Mouse (Mus musculus) Patski (cell line): ENCODE measurements around the gene Lefty1. TPM values are rescaled to one million over a fixed set of nuclear protein-coding genes. Genes with fewer than 3 reads are reported as not detected.

Source experiments
- ATAC-seq: fragments of 100-300 bp; one replicate; pipeline ENCODE4 v1.8.0; 2021
- CTCF ChIA-PET: fragments of 350-600 bp; sonication (Branson Sonifier 250); formaldehyde crosslinking; loops from one replicate; lab custom pipeline; 2022; ENCODE audit warnings: inconsistent platforms; lab: Charles Lee
- POLR2A ChIA-PET: fragments of 350-600 bp; sonication (Branson Sonifier 250); formaldehyde crosslinking; loops from one replicate; lab custom pipeline; 2022; ENCODE audit warnings: antibody characterized with exemption, inconsistent platforms; lab: Charles Lee
- DNase-seq: peaks from one replicate; pipeline ENCODE4 v3.0.0-alpha.2; 2011; ENCODE audit warnings: low read depth, low spot score
- H3K27me3 ChIP-seq: fragments of 371-371 bp; one replicate; pipeline ENCODE4 v1.5.1; 2021
- CTCF ChIP-seq: fragments of 100-300 bp; IDR thresholded peaks from one replicate; pipeline ENCODE4 v1.5.1; 2021
- in situ Hi-C: fragments of 300-500 bp; cut with MboI; formaldehyde crosslinking; loops from 3 replicates; pipeline ENCODE4 v1.11.1; 2018; ENCODE audit warnings: low pct_unique_long_range_greater_than_20kb, mixed read lengths
- polyA plus RNA-seq: library from polyadenylated mRNA; unstranded; gene quantifications from one replicate; pipeline ENCODE4 v1.2.3, GENCODE M21; 2021

Lefty1 gene
- polyA plus RNA-seq, 1 experiment from 2014 or later = 0.06 TPM

- in situ Hi-C loops = no loop called here
- DNase-seq (no peak), ATAC-seq (no peak)
- CTCF ChIA-PET = interaction anchor here (1.0 to 1.7 kb wide), 5 partner anchors 15 to 36 kb away, joined by 3 to 11 read pairs (median 6); no protein-coding TSS in a partner anchor
- POLR2A ChIA-PET = interaction anchor here (1.2 to 1.8 kb wide), 3 partner anchors 11 to 36 kb away, joined by 3 to 7 read pairs (median 6); partner anchors contain the start of gene Pycr2
- H3K27me3 ChIP-seq = no peaks in the 10 kb centered on the region
- no peak for TF ChIP-seq CTCF
Observed at GRCm38 (mm10) chr1:180940776-180941460, 6.1 kb downstream of the Lefty1 start.

GRCm38 (mm10) chr1:180941726-180942125, 6.9 kb downstream of the Lefty1 start:
- no peak for TF ChIP-seq CTCF
- ATAC-seq (peak; percentile 20), DNase-seq (no peak)
- in situ Hi-C loops = no loop called here
- ChIA-PET POLR2A (interaction anchor here (0.8 to 1.8 kb wide), 6 partner anchors 8 to 37 kb away, joined by 3 to 7 read pairs (median 4); partner anchors contain the start of gene Pycr2), CTCF (interaction anchor here (1.0 to 1.7 kb wide), 4 partner anchors 14 to 37 kb away, joined by 3 to 11 read pairs (median 6); no protein-coding TSS in a partner anchor)
- no peaks in the 10 kb centered on the region for H3K27me3 ChIP-seq

- DNase-seq (no peak), ATAC-seq (peak; percentile 67)
- ChIA-PET CTCF (interaction anchor here (1.6 to 1.7 kb wide), 3 partner anchors 13 to 31 kb away, joined by 6 to 11 read pairs (median 6); no protein-coding TSS in a partner anchor), POLR2A (interaction anchor here (0.8 to 1.8 kb wide), 6 partner anchors 9 to 37 kb away, joined by 3 to 7 read pairs (median 4); partner anchors contain the start of gene Pycr2)
- in situ Hi-C loops = no loop called here
- no peaks in the 10 kb centered on the region for H3K27me3 ChIP-seq
- no peak for TF ChIP-seq CTCF
Observed at GRCm38 (mm10) chr1:180942166-180943031, 7.6 kb downstream of the Lefty1 start, which contains the start of gene Tmem63a. TSS of gene Tmem63a (plus strand) at chr1:180942344.

- CTCF ChIA-PET = no interaction called here
- DNase-seq (no peak), ATAC-seq (no peak)
- in situ Hi-C loops = no loop called here
- POLR2A ChIA-PET = no interaction called here
- no peaks in the 10 kb centered on the region for H3K27me3 ChIP-seq
- TF ChIP-seq CTCF = no peak
Observed at GRCm38 (mm10) chr1:180943032-180943644, 8.3 kb downstream of the Lefty1 start.

- DNase-seq (no peak), ATAC-seq (no peak)
- no peaks in the 10 kb centered on the region for H3K27me3 ChIP-seq
- CTCF ChIA-PET = no interaction called here
- POLR2A ChIA-PET = no interaction called here
- in situ Hi-C loops = no loop called here
- TF ChIP-seq CTCF = no peak
Observed at GRCm38 (mm10) chr1:180943896-180944295, 9.1 kb downstream of the Lefty1 start.

GRCm38 (mm10) chr1:180944553-180944952, 9.7 kb downstream of the Lefty1 start:
- H3K27me3 ChIP-seq = no peaks in the 10 kb centered on the region
- no peak for TF ChIP-seq CTCF
- ChIA-PET POLR2A (no interaction called here), CTCF (no interaction called here)
- ATAC-seq (no peak), DNase-seq (no peak)
- in situ Hi-C loops = no loop called here

GRCm38 (mm10) chr1:180945001-180945980, 10.5 kb downstream of the Lefty1 start:
- TF ChIP-seq CTCF = no peak
- ATAC-seq (no peak), DNase-seq (no peak)
- H3K27me3 ChIP-seq = no peaks in the 10 kb centered on the region
- ChIA-PET CTCF (interaction anchor here (1.3 kb wide), 1 partner anchor 35 kb away, joined by 4 read pairs; no protein-coding TSS in a partner anchor), POLR2A (no interaction called here)
- in situ Hi-C loops = no loop called here

GRCm38 (mm10) chr1:180946448-180946847, 11.6 kb downstream of the Lefty1 start:
- DNase-seq (no peak), ATAC-seq (no peak)
- ChIA-PET POLR2A (interaction anchor here (0.6 to 0.7 kb wide), 2 partner anchors 57 to 130 kb away, joined by 3 to 5 read pairs; no protein-coding TSS in a partner anchor), CTCF (interaction anchor here (1.3 kb wide), 1 partner anchor 36 kb away, joined by 4 read pairs; no protein-coding TSS in a partner anchor)
- in situ Hi-C loops = no loop called here
- TF ChIP-seq CTCF = no peak
- H3K27me3 ChIP-seq = no peaks in the 10 kb centered on the region
